Mouse (Mus musculus) lung, embryonic 16.5 days (tissue): ENCODE data around the gene Saxo1. TPM values are rescaled to one million over a fixed set of nuclear protein-coding genes. Genes with fewer than 3 reads are reported as not detected.
A peak's percentile ranks its signal among the peaks of the same experiment; 100 is the strongest.

ENCODE experiments used
- ATAC-seq: fragments of 200-750 bp; cut with Nextera tagmentation; 2 replicates; pipeline ENCODE4 v1.8.0; 2017; ENCODE audit warnings: low read depth, mild to moderate bottlenecking, moderate library complexity
- H3K27ac ChIP-seq: fragments of 300-500 bp; sonication (generic); 2 replicates; pipeline ENCODE4 v1.5.1; 2014; ENCODE audit warnings: mild to moderate bottlenecking, control low read depth, low read length
- H3K27me3 ChIP-seq: fragments of 300-500 bp; sonication (generic); 2 replicates; pipeline ENCODE4 v1.6.1; 2014; ENCODE audit warnings: low read depth, low read length, mixed read lengths; ENCODE audit not compliant: control insufficient read depth, insufficient read depth
- H3K36me3 ChIP-seq: fragments of 300-500 bp; sonication (generic); 2 replicates; pipeline ENCODE4 v1.6.1; 2014; ENCODE audit warnings: low read length; ENCODE audit not compliant: control insufficient read depth, insufficient read depth
- H3K4me1 ChIP-seq: fragments of 300-500 bp; sonication (generic); replicated peaks from 2 replicates; pipeline ENCODE4 v1.6.1; 2014; ENCODE audit warnings: low read length, mixed read lengths; ENCODE audit not compliant: control insufficient read depth, insufficient read depth
- H3K4me2 ChIP-seq: fragments of 300-500 bp; sonication (generic); 2 replicates; pipeline ENCODE4 v1.6.1; 2014; ENCODE audit warnings: low read depth, low read length, control low read depth
- H3K4me3 ChIP-seq: fragments of 300-500 bp; sonication (generic); 2 replicates; pipeline ENCODE4 v1.5.1; 2014; ENCODE audit warnings: mild to moderate bottlenecking, low read length, control low read depth
- H3K9ac ChIP-seq: fragments of 300-500 bp; sonication (generic); 2 replicates; pipeline ENCODE4 v1.6.1; 2014; ENCODE audit warnings: low read length, control low read depth
- H3K9me3 ChIP-seq: fragments of 300-500 bp; sonication (generic); 2 replicates; pipeline ENCODE4 v1.6.1; 2016; ENCODE audit warnings: low read length; ENCODE audit not compliant: control insufficient read depth
- WGBS: fragments of 180-500 bp; shearing (Covaris S2); extraction: QIAGEN DNeasy Blood & Tissue Kit; methylation state at CpG from one replicate; pipeline ENCODE4 v1.1.7; 2014; 5-methylcytosine and 5-hydroxymethylcytosine counted together
- polyA plus RNA-seq: library from polyadenylated mRNA; unstranded; fragments of >200 nt; fragmentation: Nextera tagmentation; extraction: Ambion mirVana; gene quantifications from 2 replicates; pipeline ENCODE4 v1.2.1, GENCODE M21; 2015

The Saxo1 gene
- polyA plus RNA-seq, 1 experiment from 2014 or later, result not detected

- ATAC-seq, result no peak
- Histone ChIP-seq H3K9ac (no peak overlapping the region), H3K36me3 (no peaks in the 10 kb centered on the region), H3K9me3 (no peaks in the 10 kb centered on the region), H3K4me2 (no peak overlapping the region), H3K4me3 (no peak overlapping the region), H3K27ac (no peak overlapping the region), H3K4me1 (no peaks in the 10 kb centered on the region), H3K27me3 (no peaks in the 10 kb centered on the region)
- 75% methylated on average over 3 of the region's 3 CpGs for WGBS
Observed at GRCm38 (mm10) chr4:86450468-86450867, 107.7 kb downstream of the Saxo1 start.

- Histone ChIP-seq H3K9ac (no peak overlapping the region), H3K27ac (no peak overlapping the region), H3K4me3 (no peak overlapping the region), H3K4me1 (no peaks in the 10 kb centered on the region), H3K27me3 (no peaks in the 10 kb centered on the region), H3K4me2 (no peak overlapping the region), H3K36me3 (no peaks in the 10 kb centered on the region), H3K9me3 (no peaks in the 10 kb centered on the region)
- WGBS, result 66% methylated on average over 3 of the region's 3 CpGs
- no peak for ATAC-seq
Observed at GRCm38 (mm10) chr4:86436336-86436735, 121.8 kb downstream of the Saxo1 start.

GRCm38 (mm10) chr4:86435631-86436030 lies 122.5 kb downstream of the Saxo1 start:
- H3K27me3 ChIP-seq, result no peaks in the 10 kb centered on the region
- no peaks in the 10 kb centered on the region for H3K36me3 ChIP-seq
- no peak overlapping the region for H3K27ac ChIP-seq
- H3K4me1 ChIP-seq, result no peaks in the 10 kb centered on the region
- no peak overlapping the region for H3K9ac ChIP-seq
- no peak overlapping the region for H3K4me2 ChIP-seq
- no peaks in the 10 kb centered on the region for H3K9me3 ChIP-seq
- 82% methylated on average over 3 of the region's 3 CpGs for WGBS
- no peak overlapping the region for H3K4me3 ChIP-seq
- ATAC-seq, result no peak

- WGBS, result 70% methylated on average over 6 of the region's 6 CpGs
- no peak overlapping the region for H3K27ac ChIP-seq
- H3K9me3 ChIP-seq, result no peaks in the 10 kb centered on the region
- no peak overlapping the region for H3K4me2 ChIP-seq
- no peaks in the 10 kb centered on the region for H3K36me3 ChIP-seq
- no peak overlapping the region for H3K9ac ChIP-seq
- no peak overlapping the region for H3K4me3 ChIP-seq
- H3K27me3 ChIP-seq, result no peaks in the 10 kb centered on the region
- no peak for ATAC-seq
- H3K4me1 ChIP-seq, result no peaks in the 10 kb centered on the region; the same call in 1 of the 2 replicates
Observed at GRCm38 (mm10) chr4:86428091-86428745, 129.9 kb downstream of the Saxo1 start.

- no peaks in the 10 kb centered on the region; the same call in 1 of the 2 replicates for H3K4me1 ChIP-seq
- H3K27me3 ChIP-seq, result no peaks in the 10 kb centered on the region
- no peak for ATAC-seq
- H3K36me3 ChIP-seq, result no peaks in the 10 kb centered on the region
- no peak overlapping the region for H3K4me3 ChIP-seq
- no peak overlapping the region for H3K27ac ChIP-seq
- no peak overlapping the region for H3K4me2 ChIP-seq
- no peak overlapping the region for H3K9ac ChIP-seq
- WGBS, result 69% methylated on average over 5 of the region's 5 CpGs
- no peaks in the 10 kb centered on the region for H3K9me3 ChIP-seq
Observed at GRCm38 (mm10) chr4:86427312-86427711, 130.8 kb downstream of the Saxo1 start.

GRCm38 (mm10) chr4:86426549-86426948 lies 131.6 kb downstream of the Saxo1 start:
- H3K4me3 ChIP-seq, result no peak overlapping the region
- H3K9ac ChIP-seq, result no peak overlapping the region
- no peaks in the 10 kb centered on the region for H3K36me3 ChIP-seq
- 88% methylated on average over 11 of the region's 11 CpGs for WGBS
- no peak for ATAC-seq
- H3K9me3 ChIP-seq, result no peaks in the 10 kb centered on the region
- H3K4me2 ChIP-seq, result no peak overlapping the region
- H3K27ac ChIP-seq, result no peak overlapping the region
- no peaks in the 10 kb centered on the region for H3K27me3 ChIP-seq
- H3K4me1 ChIP-seq, result no peaks in the 10 kb centered on the region; the same call in 1 of the 2 replicates

GRCm38 (mm10) chr4:86425581-86425980 lies 132.5 kb downstream of the Saxo1 start:
- Histone ChIP-seq H3K4me1 (no peaks in the 10 kb centered on the region; the same call in 1 of the 2 replicates), H3K36me3 (no peaks in the 10 kb centered on the region), H3K9ac (no peak overlapping the region), H3K9me3 (no peaks in the 10 kb centered on the region), H3K4me2 (no peak overlapping the region), H3K4me3 (no peak overlapping the region), H3K27ac (no peak overlapping the region), H3K27me3 (no peaks in the 10 kb centered on the region)
- ATAC-seq, result peak; percentile 36; the same call in 1 of the 2 replicates
- 47% methylated on average over 7 of the region's 7 CpGs for WGBS

GRCm38 (mm10) chr4:86422586-86422985 lies 135.5 kb downstream of the Saxo1 start:
- Histone ChIP-seq H3K4me1 (no peaks in the 10 kb centered on the region; the same call in 1 of the 2 replicates), H3K9ac (no peak overlapping the region), H3K27me3 (no peaks in the 10 kb centered on the region), H3K9me3 (no peaks in the 10 kb centered on the region), H3K27ac (no peak overlapping the region), H3K4me3 (no peak overlapping the region), H3K36me3 (no peaks in the 10 kb centered on the region), H3K4me2 (no peak overlapping the region)
- ATAC-seq, result no peak
- 62% methylated on average over 6 of the region's 6 CpGs for WGBS

GRCm38 (mm10) chr4:86416401-86417025 lies 141.6 kb downstream of the Saxo1 start:
- H3K27ac ChIP-seq, result no peak overlapping the region
- no peak overlapping the region for H3K9ac ChIP-seq
- no peaks in the 10 kb centered on the region for H3K36me3 ChIP-seq
- ATAC-seq, result no peak
- no peaks in the 10 kb centered on the region for H3K4me1 ChIP-seq
- H3K27me3 ChIP-seq, result no peaks in the 10 kb centered on the region
- 46% methylated on average over 15 of the region's 15 CpGs for WGBS
- H3K9me3 ChIP-seq, result no peaks in the 10 kb centered on the region
- H3K4me2 ChIP-seq, result no peak overlapping the region
- H3K4me3 ChIP-seq, result no peak overlapping the region
